Mouse (Mus musculus) myocyte (in vitro differentiated cells): ENCODE data around the gene Tmem144.

Experiments used
- E2F4 ChIP-seq: IDR thresholded peaks from one replicate; pipeline ENCODE4 v1.6.1; 2011; ENCODE audit warnings: mild to moderate bottlenecking, control low read depth, moderate library complexity; ENCODE audit not compliant: insufficient read depth
- MAX ChIP-seq: IDR thresholded peaks from one replicate; pipeline ENCODE4 v1.6.1; 2011; ENCODE audit warnings: low read depth, mild to moderate bottlenecking, control low read depth
- MYOG ChIP-seq, 3 experiments: IDR thresholded peaks; one replicate each; pipeline ENCODE4 v1.6.1; 2011; ENCODE audit warnings: control low read depth in 2 of 3, low read depth in 2 of 3, mild to moderate bottlenecking in 2 of 3; ENCODE audit not compliant: insufficient read length in 2 of 3, control insufficient read depth in 1 of 3, insufficient read depth in 1 of 3
- POLR2A ChIP-seq: IDR thresholded peaks from one replicate; pipeline ENCODE4 v1.6.1; 2011; ENCODE audit warnings: low read depth, mild to moderate bottlenecking, control low read depth, moderate library complexity; ENCODE audit not compliant: insufficient read length
- SRF ChIP-seq: IDR thresholded peaks from one replicate; pipeline ENCODE4 v1.6.1; 2011; ENCODE audit warnings: low read depth; ENCODE audit not compliant: control insufficient read depth, insufficient read length
- USF1 ChIP-seq: IDR thresholded peaks from one replicate; pipeline ENCODE4 v1.6.1; 2011; ENCODE audit warnings: low read depth, mild to moderate bottlenecking, control low read depth, moderate library complexity

GRCm38 (mm10) chr3:79842616-79843016 lies 10.0 kb downstream of the Tmem144 start:
- TF ChIP-seq USF1 (no peak), SRF (no peak), MAX (no peak), POLR2A (peak; percentile 13), E2F4 (peak; percentile 57), MYOG (IDR thresholded peaks at IDR 0.05; ENCODE audit: control insufficient read depth in 1 of 3, insufficient read depth in 1 of 3, insufficient read length in 2 of 3, low read depth in 2 of 3) (no peak)
